Mouse (Mus musculus): ENCODE results near the gene Dapk3. TPM values are rescaled to one million over a fixed set of nuclear protein-coding genes. Genes with fewer than 3 reads are reported as not detected.

Gene Dapk3
- polyA plus RNA-seq, 1 experiment from 2014 or later: 76.7 TPM

- Histone ChIP-seq H3K4me1 (replicated peaks; ENCODE audit: control insufficient read depth, insufficient read depth, low read length) (peaks cover 5% of the 10 kb centered on the region; the same call in 1 of the 2 replicates), H3K9me3 (ENCODE audit: control insufficient read depth, low read length) (no peaks in the 10 kb centered on the region), H3K4me2 (replicated peaks) (no peak overlapping the region), H3K27me3 (ENCODE audit: control insufficient read depth, insufficient read depth, low read length) (peaks cover 20% of the 10 kb centered on the region), H3K9ac (no peak overlapping the region), H3K4me3 (replicated peaks; ENCODE audit: low read length) (no peak overlapping the region), H3K27ac (no peak overlapping the region), H3K36me3 (replicated peaks; ENCODE audit: control insufficient read depth, insufficient read depth) (0 out of 2 replicates have a peak, but pooled peaks cover 9% of the 10 kb centered on the region)
- DNase-seq (ENCODE audit: low spot score) (no peak), ATAC-seq (ENCODE audit: low FRiP score) (no peak)
- 77% methylated on average over 2 of the region's 2 CpGs for WGBS
These were observed 55.8 kb downstream of the Dapk3 start for GRCm38 (mm10) chr10:81238618-81239017.

DNA sequence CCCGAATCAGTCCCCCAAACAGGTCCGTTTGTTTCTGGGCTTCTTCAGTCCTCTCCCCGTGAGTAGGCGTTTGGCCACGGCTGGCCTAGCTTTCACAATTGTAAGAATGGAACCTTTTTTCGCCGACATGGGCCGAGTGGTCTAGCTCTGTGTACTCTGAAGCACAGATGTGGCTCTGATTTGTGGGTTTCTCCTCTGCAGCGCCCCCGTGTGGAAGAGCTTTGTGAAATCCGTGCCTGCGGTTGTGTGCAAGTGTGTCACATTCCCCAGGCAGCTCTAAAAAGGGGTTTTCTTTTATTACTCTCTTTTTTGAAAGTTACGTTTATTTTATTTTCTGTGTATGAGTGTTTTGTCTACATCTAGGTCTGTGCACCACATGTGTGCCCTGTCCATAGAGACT lies 58.1 kb downstream of the Dapk3 start:
- no peak for ATAC-seq (ENCODE audit: low FRiP score)
- Histone ChIP-seq H3K4me2 (replicated peaks) (no peak overlapping the region), H3K4me1 (replicated peaks; ENCODE audit: control insufficient read depth, insufficient read depth, low read length) (no peaks in the 10 kb centered on the region), H3K27ac (no peak overlapping the region), H3K27me3 (ENCODE audit: control insufficient read depth, insufficient read depth, low read length) (peaks cover 20% of the 10 kb centered on the region), H3K9ac (no peak overlapping the region), H3K36me3 (replicated peaks; ENCODE audit: control insufficient read depth, insufficient read depth) (0 out of 2 replicates have a peak, but pooled peaks cover 9% of the 10 kb centered on the region), H3K9me3 (ENCODE audit: control insufficient read depth, low read length) (no peaks in the 10 kb centered on the region), H3K4me3 (replicated peaks; ENCODE audit: low read length) (no peak overlapping the region)
- peak; percentile 72 for DNase-seq (ENCODE audit: low spot score)
- WGBS: 24% methylated on average over 13 of the region's 13 CpGs

DNA sequence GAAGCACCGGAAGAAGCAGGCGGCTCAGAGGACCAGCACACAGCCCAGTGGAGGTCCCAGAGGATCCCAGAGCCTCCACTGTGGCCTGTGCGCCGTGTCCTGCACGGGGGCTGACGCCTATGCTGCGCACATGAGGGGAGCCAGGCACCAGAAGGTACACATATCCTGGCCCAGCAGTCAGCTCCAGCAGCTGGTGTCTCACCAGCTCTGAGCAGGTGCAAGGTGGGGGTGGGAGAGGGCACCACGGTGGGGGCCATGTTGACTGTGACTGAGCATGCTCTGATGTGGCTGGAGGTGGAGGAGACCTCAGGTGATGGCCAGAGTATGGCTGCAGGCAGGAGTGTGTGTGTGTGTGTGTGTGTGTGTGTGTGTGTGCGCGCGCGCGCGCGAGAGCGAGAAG lies 59.2 kb downstream of the Dapk3 start:
- WGBS: 93% methylated on average over 16 of the region's 16 CpGs
- ATAC-seq (ENCODE audit: low FRiP score): no peak
- H3K27ac ChIP-seq: no peak overlapping the region

More for the DNA sequence above, 59.2 kb downstream of the Dapk3 start:
- Histone ChIP-seq H3K36me3 (replicated peaks; ENCODE audit: control insufficient read depth, insufficient read depth) (0 out of 2 replicates have a peak, but pooled peaks cover 9% of the 10 kb centered on the region), H3K9ac (no peak overlapping the region), H3K4me3 (replicated peaks; ENCODE audit: low read length) (no peak overlapping the region), H3K4me2 (replicated peaks) (no peak overlapping the region), H3K27me3 (ENCODE audit: control insufficient read depth, insufficient read depth, low read length) (peaks cover 20% of the 10 kb centered on the region), H3K4me1 (replicated peaks; ENCODE audit: control insufficient read depth, insufficient read depth, low read length) (no peaks in the 10 kb centered on the region), H3K9me3 (ENCODE audit: control insufficient read depth, low read length) (no peaks in the 10 kb centered on the region)
- no peak for DNase-seq (ENCODE audit: low spot score)

Other genes with a start within 250 kb of the Dapk3 start
- 17.7 and 20.9 TPM in 2 replicates for gene Gng7, start 168.1 kb upstream of the Dapk3 start, polyA plus RNA-seq (2014; fragmentation: Nextera tagmentation; extraction: Ambion mirVana)
- 29.7 and 32.2 TPM in 2 replicates for gene Diras1, start 157.3 kb upstream of the Dapk3 start, polyA plus RNA-seq (2014; fragmentation: Nextera tagmentation; extraction: Ambion mirVana)
- gene Slc39a3, start 145.6 kb upstream of the Dapk3 start, polyA plus RNA-seq (2014; fragmentation: Nextera tagmentation; extraction: Ambion mirVana): 33.7 and 33.8 TPM in 2 replicates
- 260 and 276 TPM in 2 replicates for gene Sgta, start 122.8 kb upstream of the Dapk3 start, polyA plus RNA-seq (2014; fragmentation: Nextera tagmentation; extraction: Ambion mirVana)
- 35.9 and 37.2 TPM in 2 replicates for gene Thop1, start 113.0 kb upstream of the Dapk3 start, polyA plus RNA-seq (2014; fragmentation: Nextera tagmentation; extraction: Ambion mirVana)
- 0.09 and 0.32 TPM in 2 replicates for gene Creb3l3, start 84.1 kb upstream of the Dapk3 start, polyA plus RNA-seq (2014; fragmentation: Nextera tagmentation; extraction: Ambion mirVana)
- gene Map2k2, start 77.1 kb upstream of the Dapk3 start, polyA plus RNA-seq (2014; fragmentation: Nextera tagmentation; extraction: Ambion mirVana): 222 and 230 TPM in 2 replicates
- 12.4 and 14.4 TPM in 2 replicates for gene Zbtb7a, start 47.8 kb upstream of the Dapk3 start, polyA plus RNA-seq (2014; fragmentation: Nextera tagmentation; extraction: Ambion mirVana)
- 43.7 and 48.3 TPM in 2 replicates for gene Pias4, start 15.1 kb upstream of the Dapk3 start, polyA plus RNA-seq (2014; fragmentation: Nextera tagmentation; extraction: Ambion mirVana)
- 413 and 447 TPM in 2 replicates for gene Eef2, start 6.4 kb upstream of the Dapk3 start, polyA plus RNA-seq (2014; fragmentation: Nextera tagmentation; extraction: Ambion mirVana)
- gene 4930442H23Rik, start 844 bp downstream of the Dapk3 start, polyA plus RNA-seq (2014; fragmentation: Nextera tagmentation; extraction: Ambion mirVana): 0.33 TPM in 1 of 2 replicates, not detected in the other
- 0.14 TPM in 1 of 2 replicates, not detected in the other for gene Nmrk2, start 19.0 kb downstream of the Dapk3 start, polyA plus RNA-seq (2014; fragmentation: Nextera tagmentation; extraction: Ambion mirVana)
- gene Atcay, start 47.8 kb downstream of the Dapk3 start, polyA plus RNA-seq (2014; fragmentation: Nextera tagmentation; extraction: Ambion mirVana): 80.2 and 83.1 TPM in 2 replicates
- 24.2 and 25.4 TPM in 2 replicates for gene Zfr2, start 50.1 kb downstream of the Dapk3 start, polyA plus RNA-seq (2014; fragmentation: Nextera tagmentation; extraction: Ambion mirVana)
- 30.2 and 37.0 TPM in 2 replicates for gene Matk, start 69.9 kb downstream of the Dapk3 start, polyA plus RNA-seq (2014; fragmentation: Nextera tagmentation; extraction: Ambion mirVana)
- 136 and 142 TPM in 2 replicates for gene Mrpl54, start 83.9 kb downstream of the Dapk3 start, polyA plus RNA-seq (2014; fragmentation: Nextera tagmentation; extraction: Ambion mirVana)
- gene Apba3, start 84.0 kb downstream of the Dapk3 start, polyA plus RNA-seq (2014; fragmentation: Nextera tagmentation; extraction: Ambion mirVana): 26.4 and 31.5 TPM in 2 replicates
- 3.9 and 6.0 TPM in 2 replicates for gene Tjp3, start 108.6 kb downstream of the Dapk3 start, polyA plus RNA-seq (2014; fragmentation: Nextera tagmentation; extraction: Ambion mirVana)
- 137 and 151 TPM in 2 replicates for gene Pip5k1c, start 110.0 kb downstream of the Dapk3 start, polyA plus RNA-seq (2014; fragmentation: Nextera tagmentation; extraction: Ambion mirVana)
- 18.7 and 20.6 TPM in 2 replicates for gene Cactin, start 138.1 kb downstream of the Dapk3 start, polyA plus RNA-seq (2014; fragmentation: Nextera tagmentation; extraction: Ambion mirVana)
- gene Tbxa2r, start 145.7 kb downstream of the Dapk3 start, polyA plus RNA-seq (2014; fragmentation: Nextera tagmentation; extraction: Ambion mirVana): 4.3 and 5.4 TPM in 2 replicates
- gene Gipc3, start 160.3 kb downstream of the Dapk3 start, polyA plus RNA-seq (2014; fragmentation: Nextera tagmentation; extraction: Ambion mirVana): not detected in 2 replicates
- 29.0 and 34.0 TPM in 2 replicates for gene Hmg20b, start 167.5 kb downstream of the Dapk3 start, polyA plus RNA-seq (2014; fragmentation: Nextera tagmentation; extraction: Ambion mirVana)
- gene Mfsd12, start 174.5 kb downstream of the Dapk3 start, polyA plus RNA-seq (2014; fragmentation: Nextera tagmentation; extraction: Ambion mirVana): 7.8 and 10.0 TPM in 2 replicates
- 0.30 and 0.59 TPM in 2 replicates for gene 4930404N11Rik, start 182.8 kb downstream of the Dapk3 start, polyA plus RNA-seq (2014; fragmentation: Nextera tagmentation; extraction: Ambion mirVana)
- 119 and 125 TPM in 2 replicates for gene Fzr1, start 195.5 kb downstream of the Dapk3 start, polyA plus RNA-seq (2014; fragmentation: Nextera tagmentation; extraction: Ambion mirVana)
- gene Dohh, start 201.4 kb downstream of the Dapk3 start, polyA plus RNA-seq (2014; fragmentation: Nextera tagmentation; extraction: Ambion mirVana): 68.9 TPM in 2 replicates
- 5.5 and 5.7 TPM in 2 replicates for gene Gm48551, start 201.5 kb downstream of the Dapk3 start, polyA plus RNA-seq (2014; fragmentation: Nextera tagmentation; extraction: Ambion mirVana)
- gene Gm48552, start 206.0 kb downstream of the Dapk3 start, polyA plus RNA-seq (2014; fragmentation: Nextera tagmentation; extraction: Ambion mirVana): 1.9 and 2.2 TPM in 2 replicates
- gene Smim24, start 210.0 kb downstream of the Dapk3 start, polyA plus RNA-seq (2014; fragmentation: Nextera tagmentation; extraction: Ambion mirVana): 0.84 and 1.3 TPM in 2 replicates

Data from hindbrain, embryonic 14.5 days (tissue).